Mouse (Mus musculus) liver, postnatal 0 days (tissue): Measurements from ENCODE around the gene Fam213b.

Source experiments
- CTCF ChIP-seq: sonication (generic); IDR thresholded peaks from 2 replicates; pipeline ENCODE4 v1.5.1; 2016; ENCODE audit warnings: antibody characterized with exemption, low read depth
- EP300 ChIP-seq: IDR thresholded peaks from 2 replicates; pipeline ENCODE4 v1.6.1; 2016; ENCODE audit warnings: antibody characterized with exemption, low read depth, mild to moderate bottlenecking

DNA sequence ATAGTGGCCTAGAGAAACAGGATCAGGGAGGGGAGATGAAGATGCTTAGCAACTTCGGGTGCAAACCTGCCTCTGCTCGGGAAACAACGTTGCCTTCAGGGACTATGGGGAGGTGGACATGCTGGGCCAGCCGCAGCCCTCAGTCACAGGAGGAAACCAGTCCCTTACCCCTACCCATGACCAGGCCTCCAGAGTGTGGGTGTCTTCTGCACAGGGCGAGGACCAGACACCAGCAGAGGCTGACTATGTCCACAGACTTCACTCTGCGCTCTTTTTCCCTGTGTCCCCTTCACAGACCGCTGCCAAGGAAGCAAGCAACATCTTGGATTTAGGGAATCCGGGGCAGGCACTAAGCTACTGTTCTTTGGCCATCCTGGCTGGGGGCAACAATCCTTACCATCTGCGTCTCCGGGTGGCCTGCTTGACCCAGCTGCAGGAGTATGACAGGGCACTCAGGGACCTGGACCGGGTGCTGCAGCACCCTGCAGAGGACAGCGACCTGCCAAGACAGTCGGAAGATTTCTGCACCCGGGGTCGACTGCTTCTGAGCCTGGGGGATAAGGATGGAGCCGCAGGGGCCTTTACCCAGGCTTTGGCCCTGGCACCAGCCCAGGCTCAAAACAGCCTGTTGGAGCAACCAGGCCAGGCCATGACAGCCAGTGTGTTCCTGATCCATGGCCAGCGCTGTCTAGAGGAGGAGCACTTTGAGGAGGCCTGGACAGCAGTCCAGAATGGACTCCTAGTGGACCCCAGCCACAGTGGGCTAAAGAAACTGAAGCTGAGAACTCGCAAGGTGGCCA is 33.8 kb downstream of the Fam213b start:
- no peak for TF ChIP-seq CTCF
- TF ChIP-seq EP300, result no peak
